Mouse (Mus musculus) liver, postnatal 0 days (tissue): ENCODE measurements around the gene Tex14.

Experiments
- CTCF ChIP-seq: sonication (generic); IDR thresholded peaks from 2 replicates; pipeline ENCODE4 v1.5.1; 2016; ENCODE audit warnings: antibody characterized with exemption, low read depth
- EP300 ChIP-seq: IDR thresholded peaks from 2 replicates; pipeline ENCODE4 v1.6.1; 2016; ENCODE audit warnings: antibody characterized with exemption, low read depth, mild to moderate bottlenecking

DNA sequence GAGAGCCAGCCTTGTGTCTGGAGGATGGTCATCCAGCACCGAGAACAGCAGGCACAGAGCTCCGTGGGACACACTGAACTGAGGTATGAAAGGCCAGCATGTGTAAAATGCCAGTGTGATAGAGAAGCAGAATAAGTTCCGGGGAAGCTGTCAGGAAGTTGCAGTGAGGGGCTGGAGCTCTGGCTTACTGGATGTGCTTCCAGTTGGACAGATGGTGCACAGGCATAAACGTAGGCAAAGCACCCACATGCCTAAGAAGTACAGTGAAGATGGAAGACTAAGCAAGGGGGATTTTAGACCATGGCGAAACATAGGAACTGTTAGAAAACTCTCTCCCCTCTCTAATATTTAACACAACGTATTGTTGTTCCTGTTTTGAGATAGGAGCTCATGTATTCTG lies 156.3 kb downstream of the Tex14 start:
- TF ChIP-seq CTCF (no peak), EP300 (no peak)
